Mouse (Mus musculus) stomach, postnatal 0 days (tissue): ENCODE data around the gene Eif5. TPM values are rescaled to one million over a fixed set of nuclear protein-coding genes. Genes with fewer than 3 reads are reported as not detected.

Source experiments
- ATAC-seq: fragments of 200-750 bp; cut with Nextera tagmentation; 2 replicates; pipeline ENCODE4 v1.8.0; 2017; ENCODE audit not compliant: low FRiP score, low TSS enrichment
- DNase-seq: peaks from one replicate; pipeline ENCODE4 v3.0.0-alpha.2; 2016; ENCODE audit warnings: low spot score
- H3K27ac ChIP-seq: fragments of 300-500 bp; sonication (generic); replicated peaks from 2 replicates; pipeline ENCODE4 v1.5.1; 2014; ENCODE audit warnings: mild to moderate bottlenecking, control low read depth
- H3K27me3 ChIP-seq: fragments of 300-500 bp; sonication (generic); 2 replicates; pipeline ENCODE4 v1.6.1; 2014; ENCODE audit warnings: low read length; ENCODE audit not compliant: control insufficient read depth, insufficient read depth
- H3K36me3 ChIP-seq: fragments of 300-500 bp; sonication (generic); 2 replicates; pipeline ENCODE4 v1.6.1; 2014; ENCODE audit warnings: low read length, mixed read lengths; ENCODE audit not compliant: control insufficient read depth, insufficient read depth
- H3K4me1 ChIP-seq: fragments of 300-500 bp; sonication (generic); replicated peaks from 2 replicates; pipeline ENCODE4 v1.6.1; 2014; ENCODE audit warnings: antibody characterized with exemption; ENCODE audit not compliant: control insufficient read depth, insufficient read depth
- H3K4me2 ChIP-seq: fragments of 300-500 bp; sonication (generic); replicated peaks from 2 replicates; pipeline ENCODE4 v1.6.1; 2014; ENCODE audit warnings: low read depth, mild to moderate bottlenecking, control low read depth, moderate library complexity
- H3K4me3 ChIP-seq: fragments of 300-500 bp; sonication (generic); 2 replicates; pipeline ENCODE4 v1.5.1; 2014; ENCODE audit warnings: low read depth, low read length, control low read depth
- H3K9ac ChIP-seq: fragments of 300-500 bp; sonication (generic); 2 replicates; pipeline ENCODE4 v1.6.1; 2014; ENCODE audit warnings: mild to moderate bottlenecking, low read length, control low read depth, mixed read lengths
- H3K9me3 ChIP-seq: fragments of 300-500 bp; sonication (generic); 2 replicates; pipeline ENCODE4 v1.6.1; 2016; ENCODE audit warnings: low read length; ENCODE audit not compliant: control insufficient read depth
- CTCF ChIP-seq: IDR thresholded peaks from 2 replicates; pipeline ENCODE4 v1.5.1; 2016; ENCODE audit warnings: antibody characterized with exemption, low read depth, mild to moderate bottlenecking, moderate library complexity
- EP300 ChIP-seq: optimal IDR thresholded peaks from 2 replicates; pipeline ENCODE3; 2016; ENCODE audit warnings: antibody characterized with exemption
- WGBS: fragments of 180-500 bp; shearing (Covaris S2); extraction: QIAGEN DNeasy Blood & Tissue Kit; methylation state at CpG from one replicate; pipeline ENCODE4 v1.1.7; 2014; 5-methylcytosine and 5-hydroxymethylcytosine counted together
- polyA plus RNA-seq: library from polyadenylated mRNA; unstranded; fragments of >200 nt; fragmentation: Nextera tagmentation; extraction: Ambion mirVana; gene quantifications from 2 replicates; pipeline ENCODE4 v1.2.1, GENCODE M21; 2015

Gene Eif5
- polyA plus RNA-seq, 1 experiment from 2014 or later, result 455 TPM

DNA sequence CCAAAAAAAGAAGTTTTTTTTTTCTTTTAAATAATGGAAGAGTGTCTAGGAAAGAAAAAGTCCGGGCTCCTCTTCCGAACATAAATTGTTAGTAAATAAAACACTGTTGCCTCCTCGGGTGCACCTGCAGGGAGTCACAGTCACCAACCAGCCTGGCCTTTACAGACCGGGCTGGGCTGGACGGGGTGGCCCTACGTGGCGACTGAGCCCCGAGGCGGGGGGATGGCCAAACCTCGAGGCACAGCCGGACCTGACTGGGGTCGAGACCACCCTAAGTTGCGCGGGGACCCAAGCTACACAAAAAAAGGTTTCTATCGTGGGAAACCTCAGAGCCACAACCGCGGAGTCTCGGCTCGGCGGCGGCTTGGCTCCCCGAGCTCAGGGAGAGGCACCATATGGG is 475 bp upstream of the Eif5 start:
- Histone ChIP-seq H3K36me3 (peaks cover 5% of the 10 kb centered on the region), H3K9me3 (no peaks in the 10 kb centered on the region), H3K27ac (peak overlapping the region; percentile 96), H3K9ac (peak overlapping the region; percentile 99), H3K4me3 (peak overlapping the region; percentile 84), H3K4me2 (peak overlapping the region; percentile 81), H3K4me1 (peaks cover 3% of the 10 kb centered on the region; the same call in 1 of the 2 replicates), H3K27me3 (no peaks in the 10 kb centered on the region)
- under 1% methylated on average over 22 of the region's 22 CpGs for WGBS
- TF ChIP-seq EP300 (no peak), CTCF (no peak)
- ATAC-seq (0 out of 2 replicates have a peak, but pooled peaks have one; percentile 11), DNase-seq (no peak)

DNA sequence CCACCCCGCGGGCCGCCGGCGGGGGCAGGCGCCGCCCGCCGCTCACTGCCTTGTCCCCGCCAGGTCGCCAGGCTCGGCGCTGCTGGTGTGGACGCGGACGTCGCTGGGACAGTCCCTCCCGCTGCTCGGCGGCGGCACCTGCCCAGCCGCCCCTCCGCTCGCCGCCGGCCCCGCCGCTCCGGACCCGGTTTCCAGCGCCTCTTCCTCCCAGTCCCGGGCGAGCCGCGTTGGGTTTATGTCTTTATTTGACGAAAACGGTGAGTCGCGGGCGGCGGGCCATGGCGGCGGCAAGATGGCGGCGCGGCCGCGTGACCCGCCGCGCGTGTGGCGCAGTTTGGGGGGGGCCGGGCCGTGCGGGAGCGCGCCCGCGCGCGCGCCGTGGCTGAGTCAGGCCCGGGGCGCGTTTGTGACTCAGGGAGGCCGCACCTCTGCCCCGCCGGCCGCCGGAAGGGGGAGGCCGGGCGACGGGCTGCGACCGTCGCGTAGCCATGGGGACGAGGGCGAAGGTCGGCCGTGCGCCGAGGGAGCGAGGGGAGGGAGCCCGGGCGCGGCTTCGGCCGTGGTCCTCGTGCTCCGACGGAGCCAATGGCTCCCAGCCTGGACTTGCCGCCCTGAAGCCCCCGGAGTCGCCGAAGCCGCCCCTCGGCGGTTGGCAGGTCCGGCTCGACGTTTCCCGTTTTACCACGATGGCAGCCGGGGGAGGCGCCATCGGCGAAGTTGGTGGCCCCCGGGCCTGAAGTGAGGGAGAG is 650 bp downstream of the Eif5 start:
- Histone ChIP-seq H3K27me3 (no peaks in the 10 kb centered on the region), H3K9me3 (no peaks in the 10 kb centered on the region), H3K4me1 (peaks cover 3% of the 10 kb centered on the region; the same call in 1 of the 2 replicates), H3K4me3 (peak overlapping the region; percentile 99), H3K27ac (peak overlapping the region; percentile 100), H3K4me2 (peak overlapping the region; percentile 89), H3K36me3 (peaks cover 10% of the 10 kb centered on the region), H3K9ac (peak overlapping the region; percentile 100)
- TF ChIP-seq EP300 (no peak), CTCF (peak; percentile 25; the same call in 1 of the 2 replicates)
- DNase-seq, result peak; percentile 95
- WGBS, result under 1% methylated on average over 82 of the region's 111 CpGs
- ATAC-seq, result peak; percentile 75

DNA sequence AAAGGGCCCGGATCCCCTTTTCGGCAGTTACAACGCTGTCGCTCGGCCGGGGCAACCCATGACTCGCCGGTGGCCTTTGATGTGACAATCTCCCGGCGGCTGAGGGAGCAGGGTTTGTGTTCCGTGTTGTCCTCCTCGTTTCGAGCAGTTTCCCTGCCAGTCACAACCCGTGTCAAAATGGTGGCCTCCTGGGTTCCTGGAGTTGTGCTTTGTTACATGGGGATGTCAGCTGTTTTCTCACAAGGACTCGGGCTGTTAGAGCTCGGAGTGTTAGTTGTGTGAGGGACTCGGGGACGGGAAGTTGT is 1.2 kb downstream of the Eif5 start:
- H3K36me3 ChIP-seq, result peaks cover 13% of the 10 kb centered on the region
- peak overlapping the region; percentile 100 for H3K27ac ChIP-seq
- no peaks in the 10 kb centered on the region for H3K9me3 ChIP-seq
- DNase-seq, result no peak
- H3K4me2 ChIP-seq, result peak overlapping the region; percentile 89
- peak overlapping the region; percentile 100 for H3K9ac ChIP-seq
- 1% methylated on average over 18 of the region's 18 CpGs for WGBS
- ATAC-seq, result no peak
- H3K4me3 ChIP-seq, result peak overlapping the region; percentile 99
- TF ChIP-seq CTCF (no peak), EP300 (no peak)
- H3K27me3 ChIP-seq, result no peaks in the 10 kb centered on the region
- peaks cover 3% of the 10 kb centered on the region; the same call in 1 of the 2 replicates for H3K4me1 ChIP-seq

DNA sequence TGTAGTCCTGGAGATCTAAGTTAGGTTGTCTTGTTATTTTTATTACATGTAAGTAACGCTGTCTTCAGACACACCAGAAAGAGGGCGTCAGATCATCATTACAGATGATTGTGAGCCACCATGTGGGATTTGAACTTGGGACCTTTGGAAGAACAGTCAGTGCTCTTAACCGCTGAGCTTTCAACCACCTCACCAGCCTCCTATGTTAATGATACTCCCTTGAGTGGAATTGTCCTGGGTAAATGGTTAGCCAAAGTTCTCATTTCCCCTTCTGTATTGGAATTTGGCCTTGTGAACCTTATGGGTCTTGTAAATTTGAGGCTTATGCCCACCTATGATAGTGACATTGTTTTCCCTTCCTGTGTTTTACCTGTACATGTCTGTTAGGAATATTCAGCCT is 9.3 kb downstream of the Eif5 start:
- no peak overlapping the region for H3K9ac ChIP-seq
- ATAC-seq (no peak), DNase-seq (no peak)
- 85% methylated on average over 3 of the region's 3 CpGs for WGBS
- no peak for TF ChIP-seq EP300
- TF ChIP-seq CTCF, result no peak
- no peak overlapping the region for H3K4me2 ChIP-seq
- H3K4me1 ChIP-seq, result no peaks in the 10 kb centered on the region
- H3K9me3 ChIP-seq, result no peaks in the 10 kb centered on the region
- no peak overlapping the region for H3K4me3 ChIP-seq
- no peaks in the 10 kb centered on the region for H3K27me3 ChIP-seq
- H3K36me3 ChIP-seq, result peaks cover 10% of the 10 kb centered on the region
- H3K27ac ChIP-seq, result no peak overlapping the region

DNA sequence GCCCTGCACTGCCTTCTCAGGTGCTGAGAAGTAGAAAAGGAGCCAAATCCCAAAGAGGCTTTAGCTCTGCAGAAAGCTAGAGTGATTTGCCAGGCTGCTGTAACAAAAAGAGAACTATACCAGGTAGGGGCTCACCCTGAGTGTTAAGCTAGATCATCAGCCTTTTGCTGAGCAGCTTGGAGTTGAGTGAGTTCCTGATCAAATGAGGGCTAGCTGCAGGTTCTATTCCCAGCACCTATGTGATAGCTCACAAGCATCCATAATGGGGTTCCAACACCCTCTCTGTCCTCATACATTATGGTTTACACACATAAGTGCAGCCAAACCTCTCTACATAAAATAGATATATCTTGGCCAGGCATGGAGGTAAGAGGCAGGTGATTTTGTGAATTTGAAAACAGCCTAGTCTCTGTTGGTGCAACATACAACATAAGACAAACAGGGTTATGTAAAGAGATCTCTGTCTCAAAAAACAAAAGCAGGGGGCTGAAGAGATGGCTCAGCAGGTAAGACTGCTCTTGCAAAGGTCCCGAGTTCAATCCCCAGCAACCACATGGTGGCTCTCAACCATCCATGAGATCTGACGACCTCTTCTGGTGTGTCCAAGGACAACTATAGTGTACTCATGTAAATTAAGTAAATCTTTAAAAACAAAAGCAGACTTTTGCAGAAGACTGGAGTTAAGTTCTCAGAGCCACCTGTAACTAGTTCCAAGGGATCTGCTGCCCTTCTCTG is 10.9 kb downstream of the Eif5 start:
- peaks cover 3% of the 10 kb centered on the region; the same call in 1 of the 2 replicates for H3K36me3 ChIP-seq
- ATAC-seq, result no peak
- no peak overlapping the region for H3K27ac ChIP-seq
- no peak for TF ChIP-seq EP300
- TF ChIP-seq CTCF, result no peak
- H3K27me3 ChIP-seq, result no peaks in the 10 kb centered on the region
- no peaks in the 10 kb centered on the region for H3K4me1 ChIP-seq
- H3K9me3 ChIP-seq, result no peaks in the 10 kb centered on the region
- H3K4me2 ChIP-seq, result no peak overlapping the region
- H3K4me3 ChIP-seq, result no peak overlapping the region
- no peak for DNase-seq
- no peak overlapping the region for H3K9ac ChIP-seq
- WGBS, result 69% methylated on average over 2 of the region's 2 CpGs

DNA sequence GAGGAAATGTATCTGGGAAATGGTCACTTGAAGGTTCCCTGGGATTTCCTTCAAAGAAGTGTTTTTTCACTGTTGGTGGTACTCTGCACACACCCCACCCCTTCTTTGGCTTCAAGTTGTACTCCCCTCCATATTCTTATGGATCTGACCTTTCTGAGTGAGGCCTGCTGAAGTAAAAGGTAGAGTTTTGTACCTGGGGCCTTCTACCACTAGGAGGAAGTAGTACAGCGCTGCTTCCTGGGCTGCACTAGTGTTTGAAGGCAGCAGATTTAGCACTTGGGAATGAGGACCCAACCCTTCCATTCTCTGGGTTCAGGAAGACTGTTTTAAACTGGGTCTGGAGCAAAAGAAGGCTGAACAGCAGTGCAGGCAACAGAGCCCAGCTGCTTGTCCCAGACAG is 12.9 kb downstream of the Eif5 start:
- no peak overlapping the region for H3K4me3 ChIP-seq
- H3K27ac ChIP-seq, result no peak overlapping the region
- no peaks in the 10 kb centered on the region for H3K27me3 ChIP-seq
- 0 out of 2 replicates have a peak, but pooled peaks cover 2% of the 10 kb centered on the region for H3K36me3 ChIP-seq
- no peak overlapping the region for H3K4me2 ChIP-seq
- H3K9me3 ChIP-seq, result no peaks in the 10 kb centered on the region
- H3K4me1 ChIP-seq, result no peaks in the 10 kb centered on the region
- no peak for ATAC-seq
- TF ChIP-seq EP300, result no peak
- peak; percentile 53 for TF ChIP-seq CTCF
- no peak overlapping the region for H3K9ac ChIP-seq
- no peak for DNase-seq
- 67% methylated on average over 1 of the region's 1 CpGs for WGBS
